9 mouse cellular contexts compared by ENCODE assay signal in the genomic region with DNA sequence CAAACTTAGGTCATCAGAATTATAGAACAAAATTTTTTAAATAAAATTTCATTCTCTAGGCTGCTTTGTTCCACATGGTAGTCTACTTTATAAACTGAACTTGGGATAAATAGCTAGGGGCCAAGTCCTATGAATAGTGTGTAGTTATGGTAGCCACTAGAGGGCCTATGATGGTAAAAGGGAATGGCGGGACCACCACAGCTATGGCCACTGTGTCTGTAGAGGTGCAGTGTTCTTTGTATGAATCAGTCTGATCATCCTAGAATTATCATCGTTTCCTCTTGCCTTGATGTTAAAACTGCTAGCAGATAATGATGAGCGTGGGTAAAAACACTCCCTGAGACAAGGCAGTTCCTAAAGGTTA. TPM values are rescaled to one million over a fixed set of nuclear protein-coding genes. Genes with fewer than 3 reads are reported as not detected.
DNase-seq lines count a peak whose midpoint lies in the region; TF ChIP-seq lines count a peak whose summit lies in the region.
"Had no signal": no experiment of that assay in that cellular context is flagged by ENCODE, and none has a peak within 500 bp of the region (broad histone marks: within the 10 kb centered on the region; RNA-seq: fewer than 3 reads in every experiment).

No protein-coding gene starts in this region.

- H3K9ac ChIP-seq in heart, adult 2 months (ENCODE audit: low read depth, low read length): peak overlapping the region; percentile 59
- H3K9ac ChIP-seq in liver, adult 2 months (ENCODE audit: low read depth, low read length): no peak overlapping the region; the same call in 1 of the 2 replicates

- TF ChIP-seq EP300 in heart, adult 2 months (IDR thresholded peaks at IDR 0.05; ENCODE audit: insufficient read depth, low read depth, low read length): no peak

- H3K4me1 ChIP-seq in heart, adult 2 months (ENCODE audit: control insufficient read depth, insufficient read depth, low read length): peaks cover 4% of the 10 kb centered on the region
- H3K4me1 ChIP-seq in forebrain, embryonic 10.5 days: peaks cover 36% of the 10 kb centered on the region
- H3K4me1 ChIP-seq in liver, adult 2 months (ENCODE audit: control insufficient read depth, insufficient read depth, low read length): peaks cover 12% of the 10 kb centered on the region

- intact Hi-C loops in heart, adult 2 months (cut with DNase I): no loop called here

- H3K36me3 ChIP-seq in heart, adult 2 months (ENCODE audit: control insufficient read depth, insufficient read depth, low read length): peaks cover 17% of the 10 kb centered on the region
- H3K36me3 ChIP-seq in forebrain, embryonic 10.5 days (replicated peaks): peaks cover 85% of the 10 kb centered on the region
- peaks cover 47% of the 10 kb centered on the region for H3K36me3 ChIP-seq in liver, adult 2 months (ENCODE audit: control insufficient read depth, insufficient read depth, low read length)

- no peaks in the 10 kb centered on the region for H3K9me3 ChIP-seq in forebrain, embryonic 10.5 days

- TF ChIP-seq POLR2A in heart, adult 2 months (IDR thresholded peaks at IDR 0.05; ENCODE audit: insufficient read depth, low read depth, low read length): no peak
- no peak for TF ChIP-seq POLR2A in liver, adult 2 months (IDR thresholded peaks at IDR 0.05; ENCODE audit: extremely low read depth, insufficient read depth, low read length)

- H3K27me3 ChIP-seq in heart, adult 2 months (ENCODE audit: control insufficient read depth, insufficient read depth, low read length): no peaks in the 10 kb centered on the region
- H3K27me3 ChIP-seq in forebrain, embryonic 10.5 days (ENCODE audit: poor library complexity, severe bottlenecking): no peaks in the 10 kb centered on the region
- H3K27me3 ChIP-seq in liver, adult 2 months (ENCODE audit: control insufficient read depth, insufficient read depth, low read length): no peaks in the 10 kb centered on the region

- DNase-seq in heart, adult 2 months: no peak
- DNase-seq in heart, adult 8-10 months (ENCODE audit: low spot score): no peak
- DNase-seq in ES-CJ7 (ENCODE audit: low read depth, low spot score): peak; percentile 69
- DNase-seq in forebrain, embryonic 10.5 days (ENCODE audit: extremely low spot score, low spot score): no peak
- peak; percentile 13 for DNase-seq in liver, adult 2 months (ENCODE audit: extremely low read depth, low read depth, low spot score)
- DNase-seq in retina, postnatal 1 day: peak; percentile 60
- DNase-seq in left cerebral cortex, adult 11 months (ENCODE audit: low spot score): no peak
- DNase-seq in frontal cortex, adult 2 months (ENCODE audit: extremely low spot score in 1 of 2, low spot score in 1 of 2): no peak

- no peaks in the 10 kb centered on the region; the same call in 1 of the 2 replicates for H3K79me2 ChIP-seq in heart, adult 2 months (replicated peaks; ENCODE audit: control insufficient read depth, insufficient read depth, low read length)
- H3K79me2 ChIP-seq in liver, adult 2 months (ENCODE audit: control insufficient read depth, insufficient read depth, low read length): peaks cover 4% of the 10 kb centered on the region; the same call in 1 of the 2 replicates

- WGBS in heart, adult 2 months: 30% methylated on average over 3 of the region's 3 CpGs
- 46% methylated on average over 3 of the region's 3 CpGs for WGBS in forebrain, embryonic 10.5 days
- 57% methylated on average over 3 of the region's 3 CpGs for WGBS in liver, adult 2 months

- peak overlapping the region; percentile 84 for H3K4me3 ChIP-seq in heart, adult 2 months
- H3K4me3 ChIP-seq in forebrain, embryonic 10.5 days: peak overlapping the region; percentile 75
- no peak overlapping the region; the same call in 1 of the 2 replicates for H3K4me3 ChIP-seq in liver, adult 2 months (ENCODE audit: insufficient read depth, low read depth, low read length)

- H3K27ac ChIP-seq in heart, adult 2 months: peak overlapping the region; percentile 85
- peak overlapping the region; percentile 85 for H3K27ac ChIP-seq in forebrain, embryonic 10.5 days
- H3K27ac ChIP-seq in liver, adult 2 months (replicated peaks; ENCODE audit: insufficient read depth, low read depth, low read length): no peak overlapping the region

- TF ChIP-seq CTCF in heart, adult 2 months (IDR thresholded peaks at IDR 0.05): peak; percentile 51
- TF ChIP-seq CTCF in liver, adult 2 months (IDR thresholded peaks at IDR 0.05; ENCODE audit: low read depth, low read length): 0 out of 2 replicates have a peak, but pooled peaks have one; percentile 2

RNA-seq across cellular contexts. Expression of a gene that starts 0.5 kb away (rescaled TPM):
- total RNA-seq in heart, adult 2 months (2021): 10 to 100 TPM; 22.8 to 23.2 TPM
- polyA plus RNA-seq in heart, adult 2 months (2012; rRNA removed): 12.1 and 15.8 TPM in 2 replicates
- 10 to 100 TPM; 19.0 to 28.0 (median 23.1) TPM for total RNA-seq in heart, adult 8-10 months (2022)
- polyA plus RNA-seq in forebrain, embryonic 10.5 days (2016; fragmentation: Nextera tagmentation; extraction: Ambion mirVana): 35.6 and 38.1 TPM in 2 replicates
- total RNA-seq in liver, adult 2 months (2014; rRNA removed): 11.2 and 13.9 TPM in 2 replicates
- 5.6 and 7.3 TPM in 2 replicates for polyA plus RNA-seq in liver, adult 2 months (2012; rRNA removed)
- polyA plus RNA-seq in frontal cortex, adult 2 months (2012; rRNA removed): 34.8 and 35.4 TPM in 2 replicates

RNA-seq across cellular contexts. Expression of a gene that starts 5.4 kb away (rescaled TPM):
- 100 to 1,000 TPM; 436 to 501 TPM for total RNA-seq in heart, adult 2 months (2021)
- 261 and 333 TPM in 2 replicates for polyA plus RNA-seq in heart, adult 2 months (2012; rRNA removed)
- total RNA-seq in heart, adult 8-10 months (2022): 100 to 1,000 TPM; 430 to 483 (median 463) TPM
- 1,283 and 1,312 TPM in 2 replicates for polyA plus RNA-seq in forebrain, embryonic 10.5 days (2016; fragmentation: Nextera tagmentation; extraction: Ambion mirVana)
- 401 and 408 TPM in 2 replicates for total RNA-seq in liver, adult 2 months (2014; rRNA removed)
- polyA plus RNA-seq in liver, adult 2 months (2012; rRNA removed): 250 and 270 TPM in 2 replicates
- 536 and 611 TPM in 2 replicates for polyA plus RNA-seq in frontal cortex, adult 2 months (2012; rRNA removed)

RNA-seq across cellular contexts. Expression of a gene that starts 5.7 kb away (rescaled TPM):
- under 1 TPM; 0.50 to 0.96 TPM for total RNA-seq in heart, adult 2 months (2021)
- polyA plus RNA-seq in heart, adult 2 months (2012; rRNA removed): 0.18 and 0.23 TPM in 2 replicates
- total RNA-seq in heart, adult 8-10 months (2022): 1 to 10 TPM in 2 of 4 experiments, under 1 TPM in 2; 0.60 to 1.4 (median 1.0) TPM
- polyA plus RNA-seq in forebrain, embryonic 10.5 days (2016; fragmentation: Nextera tagmentation; extraction: Ambion mirVana): 47.5 and 49.3 TPM in 2 replicates
- 0.94 and 1.6 TPM in 2 replicates for total RNA-seq in liver, adult 2 months (2014; rRNA removed)
- 0.12 and 0.25 TPM in 2 replicates for polyA plus RNA-seq in liver, adult 2 months (2012; rRNA removed)
- polyA plus RNA-seq in frontal cortex, adult 2 months (2012; rRNA removed): 6.2 and 7.1 TPM in 2 replicates

RNA-seq across cellular contexts. Expression of a gene that starts 56.4 kb away (rescaled TPM):
- 1 to 10 TPM; 2.3 to 2.4 TPM for total RNA-seq in heart, adult 2 months (2021)
- 0.21 and 0.44 TPM in 2 replicates for polyA plus RNA-seq in heart, adult 2 months (2012; rRNA removed)
- 1 to 10 TPM; 2.8 to 3.7 (median 3.2) TPM for total RNA-seq in heart, adult 8-10 months (2022)
- polyA plus RNA-seq in forebrain, embryonic 10.5 days (2016; fragmentation: Nextera tagmentation; extraction: Ambion mirVana): 3.6 and 4.4 TPM in 2 replicates
- 0.09 TPM in 1 of 2 replicates, not detected in the other for total RNA-seq in liver, adult 2 months (2014; rRNA removed)
- polyA plus RNA-seq in liver, adult 2 months (2012; rRNA removed): not detected in 2 replicates
- polyA plus RNA-seq in frontal cortex, adult 2 months (2012; rRNA removed): 0.22 and 0.29 TPM in 2 replicates
- polyA plus RNA-seq: spleen, adult 2 months had no signal

Comparison
In these comparisons a context has a peak if more than half of its experiments do, and no peak if none do; other contexts are left out.
1. DNase-seq: peak in ES-CJ7 (single experiment), liver, adult 2 months (single experiment) and retina, postnatal 1 day (single experiment); none in heart, adult 2 months (0 of 2), heart, adult 8-10 months (single experiment), forebrain, embryonic 10.5 days (single experiment), left cerebral cortex, adult 11 months (single experiment) and frontal cortex, adult 2 months (0 of 2).